Mouse (Mus musculus) right cerebral cortex, postnatal 25 days (tissue): Measurements from ENCODE around the gene Cd79b.
A peak's percentile ranks its signal among the peaks of the same experiment; 100 is the strongest.

ENCODE experiments used
- DNase-seq: peaks from one replicate; pipeline ENCODE4 v3.0.0; 2022

Gene Cd79b

DNA sequence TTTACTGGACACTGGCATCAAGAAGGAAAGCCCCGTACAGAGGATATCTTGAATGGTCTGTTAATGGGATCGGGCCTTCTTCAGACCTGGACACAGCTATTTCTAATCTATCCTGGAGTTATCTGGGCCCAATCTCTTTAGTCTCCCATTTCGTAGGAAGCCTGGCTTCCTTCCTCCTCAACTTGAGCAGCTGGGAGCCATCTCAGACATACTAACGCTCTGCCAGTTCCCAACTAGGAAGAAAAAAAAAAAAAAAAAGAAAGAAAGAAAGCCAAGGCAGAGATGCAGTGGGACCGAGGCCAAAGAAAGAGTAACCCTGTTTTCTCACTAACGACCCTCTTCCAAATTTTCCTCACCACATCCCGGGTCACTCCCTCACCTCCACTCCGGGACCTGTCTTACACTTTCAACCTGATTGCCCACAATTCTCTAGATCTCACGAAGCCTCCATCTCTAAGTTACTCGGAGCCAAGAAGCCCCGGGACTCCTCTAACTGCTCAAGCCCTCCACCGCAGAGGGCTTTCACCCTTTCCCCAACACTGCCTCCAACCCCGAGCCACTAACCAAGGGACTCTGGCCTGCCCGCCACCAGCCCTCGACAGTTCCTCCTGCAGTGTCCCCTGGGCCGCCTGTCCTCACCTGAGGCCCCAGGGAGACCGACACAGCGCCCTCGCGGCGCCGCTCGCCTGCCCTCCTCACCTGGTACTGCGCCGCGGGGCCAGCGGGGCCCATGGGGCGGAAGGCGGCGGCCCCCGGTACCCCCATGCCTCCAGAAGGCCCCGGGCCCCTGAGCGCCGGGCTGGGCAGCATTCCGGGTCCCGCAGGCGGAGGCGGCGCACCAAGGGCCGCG is 42.5 kb downstream of the Cd79b start:
- DNase-seq: no peak

GRCm38 (mm10) chr11:106271131-106271793 is 43.3 kb downstream of the Cd79b start:
- DNase-seq: no peak

- DNase-seq: no peak
Observed at GRCm38 (mm10) chr11:106269060-106269431, 45.5 kb downstream of the Cd79b start.

GRCm38 (mm10) chr11:106268326-106269059 is 46.1 kb downstream of the Cd79b start:
- DNase-seq: peak; percentile 30

DNA sequence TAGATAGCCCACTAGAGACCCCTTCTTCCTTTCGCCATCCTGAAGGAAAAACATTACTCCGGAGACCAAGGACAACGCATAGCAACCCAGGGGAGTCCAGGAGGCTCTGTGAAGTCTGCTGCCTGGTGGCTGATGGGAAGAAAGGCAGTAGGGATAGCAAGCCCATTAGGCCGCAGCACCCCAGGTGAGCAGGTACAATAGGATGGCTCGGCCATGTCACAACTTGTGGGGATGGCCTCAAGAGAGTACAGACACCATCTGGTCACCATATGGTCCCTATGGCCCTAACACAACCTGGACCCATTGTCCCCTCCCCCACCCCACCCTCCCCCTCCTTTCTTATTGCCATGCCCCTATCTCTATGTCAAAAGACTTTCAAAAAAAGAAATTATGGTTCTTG is 46.7 kb downstream of the Cd79b start:
- no peak for DNase-seq

DNA sequence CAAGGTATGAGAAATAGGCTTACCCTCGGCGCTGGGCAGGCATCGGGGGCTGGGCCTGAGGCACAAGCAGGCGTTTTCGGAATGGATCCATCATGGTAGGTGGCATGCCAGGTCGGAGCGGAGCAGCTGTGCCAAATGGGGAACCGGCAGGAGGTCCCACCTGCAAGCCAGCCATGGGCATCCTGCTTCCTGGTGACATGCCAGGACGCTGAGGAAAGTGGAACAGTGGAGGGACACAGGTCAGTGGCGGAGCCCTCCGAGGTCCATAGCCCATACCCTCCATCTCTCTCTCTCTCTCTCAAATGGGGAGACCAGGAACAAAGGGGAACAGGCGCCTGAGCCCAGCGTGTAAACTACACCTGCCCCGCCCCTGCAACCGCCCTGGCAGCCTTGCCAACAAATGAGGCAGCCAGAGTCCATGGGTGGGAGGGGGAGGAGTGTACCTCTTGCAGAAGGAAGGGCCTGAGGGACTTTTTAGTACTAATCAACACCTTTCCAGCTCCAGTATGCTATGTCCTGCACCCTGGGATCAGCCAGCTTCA is 47.2 kb downstream of the Cd79b start:
- no peak for DNase-seq

- no peak for DNase-seq
Observed at GRCm38 (mm10) chr11:106266431-106266830, 48.1 kb downstream of the Cd79b start.

DNA sequence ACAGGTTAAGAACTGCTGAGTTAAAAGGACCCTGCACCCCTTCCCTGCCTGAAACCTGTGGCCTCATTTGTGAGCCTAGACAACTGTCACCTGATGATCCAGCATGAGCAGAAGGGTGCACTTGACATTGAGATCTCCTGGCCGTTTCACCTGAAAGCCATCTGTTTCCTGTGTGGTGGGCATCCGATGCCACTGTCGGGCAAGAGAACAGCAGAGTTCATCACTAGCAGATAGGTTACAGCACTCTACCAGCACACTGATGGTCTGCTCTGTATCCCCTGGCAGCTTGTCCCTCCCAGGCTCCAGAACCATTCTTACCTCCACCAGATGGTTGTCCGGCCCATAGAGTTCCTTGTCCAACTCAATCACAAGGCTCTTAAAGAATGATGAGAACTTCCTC is 49.0 kb downstream of the Cd79b start:
- no peak for DNase-seq

- DNase-seq: no peak
Observed at GRCm38 (mm10) chr11:106264988-106265387, 49.6 kb downstream of the Cd79b start.

DNA sequence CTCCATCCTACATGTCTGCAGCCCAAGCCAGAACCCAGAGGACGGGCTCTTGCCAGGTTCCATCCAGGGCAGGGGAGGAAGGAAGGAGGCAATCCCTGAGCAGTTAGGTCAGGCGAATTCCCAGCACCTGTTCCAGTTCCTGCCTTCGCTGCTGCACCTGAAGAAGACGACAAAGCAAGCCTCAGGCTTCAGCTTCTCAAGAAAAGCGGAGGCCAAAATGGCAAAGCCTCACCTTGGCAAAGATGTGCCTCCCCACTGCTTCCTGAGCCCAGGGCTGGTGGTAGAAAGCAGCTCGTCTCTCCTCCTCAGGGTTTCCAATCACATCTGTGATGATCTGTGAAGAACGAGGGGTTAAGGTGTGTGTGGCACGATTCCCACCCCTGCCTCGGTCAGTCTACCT is 50.6 kb downstream of the Cd79b start:
- no peak for DNase-seq
